Mouse (Mus musculus): ENCODE data around the gene Gabrr3. TPM values are rescaled to one million over a fixed set of nuclear protein-coding genes. Genes with fewer than 3 reads are reported as not detected.

Gene Gabrr3
- total RNA-seq, 2 experiments from 2014 or later, result not detected

DNA sequence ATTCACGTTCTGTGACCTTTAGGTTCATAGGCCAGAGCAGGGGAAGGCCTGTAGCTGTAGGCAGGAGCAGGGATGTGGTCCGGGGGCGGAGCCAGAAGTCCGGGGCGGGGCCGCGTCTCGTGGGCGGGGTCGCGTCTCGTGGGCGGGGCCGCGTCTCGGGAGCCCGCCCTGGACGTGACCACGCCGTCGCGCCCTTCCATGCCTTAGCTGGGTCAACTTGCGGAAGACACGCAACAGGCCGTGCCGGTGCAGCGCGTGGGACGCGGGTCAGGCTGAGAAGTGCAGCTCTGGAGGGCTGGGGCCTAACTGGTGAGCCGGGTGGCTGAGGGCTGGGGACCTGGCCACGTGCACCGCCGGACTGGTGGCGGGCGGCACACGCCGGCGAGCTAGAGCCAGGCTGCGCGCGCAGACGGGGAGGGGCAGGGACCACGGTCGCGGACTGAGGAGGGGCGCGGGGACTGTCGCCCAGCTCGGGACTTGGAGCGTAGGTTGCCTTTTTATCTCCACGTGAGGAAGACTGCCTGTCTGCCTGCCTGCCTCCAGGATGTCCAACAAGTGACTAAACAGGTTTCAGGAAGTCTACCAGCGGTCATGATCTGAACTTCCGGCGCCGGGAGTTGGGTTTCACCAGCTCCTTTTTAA is 64.6 kb downstream of the Gabrr3 start, which contains the start of gene Riox2:
Gene Riox2, plus strand, starts transcription at position 139 of the 642 bp plus-strand sequence.
- peak; percentile 88 for DNase-seq

DNA sequence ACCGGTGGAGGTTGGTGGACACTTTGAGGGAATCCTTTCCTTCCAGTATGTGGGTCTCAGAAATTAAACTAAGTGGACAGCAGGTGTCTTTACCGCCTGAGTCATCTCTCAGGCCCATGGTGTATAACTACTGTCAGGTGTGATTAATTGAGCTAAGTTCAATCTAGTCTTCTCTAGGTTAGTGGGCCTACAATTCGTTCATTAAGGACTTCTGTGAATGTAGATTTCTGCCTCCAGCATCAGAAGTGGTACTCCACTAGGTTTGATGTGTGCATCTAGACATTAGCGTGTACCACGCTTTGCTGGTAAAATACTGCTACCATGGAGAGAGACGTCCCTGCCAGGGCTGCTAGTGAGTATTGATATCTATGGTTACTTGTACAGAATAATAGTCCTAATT is 65.4 kb downstream of the Gabrr3 start:
- DNase-seq, result no peak

GRCm38 (mm10) chr16:59474788-59475187 is 67.7 kb downstream of the Gabrr3 start:
- DNase-seq, result peak; percentile 76

DNA sequence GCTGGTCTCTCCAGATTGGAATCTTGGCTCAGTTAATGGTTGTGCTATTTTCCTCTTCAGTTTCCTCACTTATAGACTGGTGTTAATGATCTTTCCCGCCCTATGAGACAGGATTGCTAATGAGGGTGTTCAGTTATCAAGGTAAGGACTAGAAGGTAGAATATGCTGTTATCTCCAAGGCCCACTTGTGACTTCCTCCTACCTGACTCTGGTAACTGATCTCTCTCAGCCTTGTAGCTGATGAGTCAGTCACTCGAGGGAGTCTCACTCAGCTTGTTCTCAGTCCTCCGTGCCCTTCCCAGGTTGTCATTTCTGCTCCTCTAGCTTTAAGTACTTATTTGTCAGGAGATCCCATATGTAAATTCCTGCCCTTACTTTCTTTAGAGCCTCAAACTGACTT is 70.8 kb downstream of the Gabrr3 start:
- DNase-seq, result no peak

GRCm38 (mm10) chr16:59487239-59487638 is 80.1 kb downstream of the Gabrr3 start:
- DNase-seq, result no peak

DNA sequence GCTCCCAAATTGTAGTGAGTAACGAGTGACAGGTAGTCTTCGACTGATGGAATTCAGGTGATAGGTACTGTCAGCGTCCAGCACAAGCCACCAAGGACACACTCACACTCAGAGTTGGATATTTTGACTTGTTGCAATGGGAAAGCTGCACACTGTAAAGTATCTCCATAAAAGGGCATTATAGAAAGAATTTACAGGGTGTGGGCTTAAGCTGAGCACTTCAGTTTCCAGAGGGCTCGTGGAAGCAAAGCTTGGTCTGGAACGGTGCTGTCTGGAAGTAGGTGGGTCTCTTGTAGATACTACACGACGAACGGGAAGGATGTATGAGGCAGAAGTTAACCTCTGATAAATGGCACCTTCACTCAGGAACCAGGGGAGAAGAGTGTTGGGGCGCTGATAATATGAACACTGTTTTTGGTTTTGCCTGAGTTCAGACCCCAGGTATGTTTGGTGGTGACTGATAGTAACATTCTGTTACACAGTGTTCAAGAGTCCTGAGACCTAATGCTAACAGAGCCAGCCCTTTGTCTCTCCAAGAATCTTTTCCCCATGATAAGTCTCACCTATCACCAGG is 80.9 kb downstream of the Gabrr3 start:
- DNase-seq, result no peak

DNA sequence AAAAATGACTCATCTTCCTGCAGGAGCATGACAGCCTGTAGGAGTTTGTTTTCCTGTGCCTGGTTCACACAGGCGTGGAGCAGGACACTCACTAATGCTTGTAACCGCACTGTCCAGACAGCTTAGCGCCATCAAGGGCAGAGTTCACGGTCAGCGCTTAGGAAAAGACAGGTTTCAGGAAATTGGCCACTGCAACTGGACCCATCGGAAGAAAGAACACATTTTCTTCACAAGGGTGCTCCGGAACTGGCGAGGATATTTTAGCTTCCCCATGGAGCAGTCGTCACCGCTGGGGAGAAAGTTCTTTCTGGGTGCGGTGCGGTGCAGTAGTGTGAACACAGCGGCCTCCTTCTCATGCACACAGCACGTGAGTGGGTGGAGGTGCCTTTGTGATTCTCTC is 86.1 kb downstream of the Gabrr3 start:
- no peak for DNase-seq

DNA sequence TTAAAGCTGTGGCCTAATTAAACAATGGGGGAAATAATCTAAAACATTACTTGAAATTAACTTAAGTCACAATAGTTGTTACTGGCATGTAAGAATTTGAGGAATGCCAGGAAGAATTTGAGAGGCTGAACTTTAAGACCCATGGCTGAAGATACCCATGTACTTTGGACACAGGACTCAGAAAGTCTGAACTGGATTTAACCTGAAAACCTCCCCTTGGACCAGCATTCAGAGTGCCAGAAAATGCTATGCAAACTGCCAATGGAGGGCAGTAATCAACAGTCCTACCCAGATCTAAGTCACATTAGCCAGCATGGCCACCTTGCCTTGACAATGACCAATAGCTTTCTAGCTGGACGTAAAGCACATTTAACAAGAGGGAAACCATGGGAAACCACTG is 90.8 kb downstream of the Gabrr3 start:
- DNase-seq, result no peak

DNA sequence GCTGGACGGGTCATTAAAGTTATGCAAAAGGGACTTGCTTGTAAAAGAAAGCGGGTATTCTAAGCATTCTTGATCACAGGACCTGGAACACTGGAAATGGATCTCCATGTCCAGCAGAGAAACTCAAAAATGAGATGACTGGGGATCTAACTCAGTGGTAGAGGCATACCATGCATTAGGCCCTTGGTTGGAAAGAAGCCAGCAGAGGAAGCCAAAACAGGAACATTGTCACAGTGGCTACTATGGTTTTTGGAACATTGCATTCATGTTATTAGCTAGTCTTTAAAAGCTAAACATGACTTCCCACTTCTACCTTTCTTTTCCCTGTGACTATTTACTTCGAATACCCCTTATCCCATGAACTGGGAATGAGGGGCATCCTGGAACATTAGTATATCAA is 92.0 kb downstream of the Gabrr3 start:
- no peak for DNase-seq

DNA sequence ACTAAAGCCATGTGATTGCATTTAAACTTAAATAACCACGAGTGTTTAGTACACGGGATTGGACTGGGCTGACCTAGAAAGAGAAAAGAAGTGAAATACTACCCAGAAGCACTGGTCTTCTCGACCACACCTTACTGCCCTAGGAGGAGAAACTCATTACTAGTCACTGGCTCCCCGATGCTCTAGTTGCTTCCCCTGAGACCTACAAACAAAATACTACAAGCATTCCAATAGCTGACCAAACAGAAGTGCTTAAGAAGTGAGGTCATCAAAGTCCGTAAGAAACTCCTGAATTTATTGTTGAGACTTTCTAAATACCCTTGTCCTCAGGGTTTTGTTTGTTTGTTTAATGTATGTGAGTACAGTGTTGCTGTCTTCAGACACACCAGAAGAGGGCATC is 102.7 kb downstream of the Gabrr3 start:
- DNase-seq, result no peak

Other genes with a start within 250 kb of the Gabrr3 start
- gene Olfr196, start 236.9 kb upstream of the Gabrr3 start, total RNA-seq (2021), result not detected
- gene Olfr198, start 203.8 kb upstream of the Gabrr3 start, total RNA-seq (2021), result not detected
- not detected for gene Olfr199, start 187.6 kb upstream of the Gabrr3 start, total RNA-seq (2021)
- not detected for gene Olfr201, start 134.7 kb upstream of the Gabrr3 start, total RNA-seq (2021)
- gene Olfr202, start 120.5 kb upstream of the Gabrr3 start, total RNA-seq (2021), result not detected
- not detected for gene Olfr203, start 108.5 kb upstream of the Gabrr3 start, total RNA-seq (2021)
- not detected for gene Olfr204, start 89.1 kb upstream of the Gabrr3 start, total RNA-seq (2021)
- gene Olfr205, start 76.2 kb upstream of the Gabrr3 start, total RNA-seq (2021), result not detected
- gene Olfr206, start 58.1 kb upstream of the Gabrr3 start, total RNA-seq (2021), result not detected
- not detected for gene Olfr209, start 43.3 kb upstream of the Gabrr3 start, total RNA-seq (2021)
- 10 to 100 TPM; 11.5 to 13.4 TPM for gene Riox2, start 64.4 kb downstream of the Gabrr3 start, total RNA-seq (2021)
- gene Crybg3, start 193.6 kb downstream of the Gabrr3 start, total RNA-seq (2021), result 10 to 100 TPM; 28.1 to 29.0 TPM
- gene Arl6, start 232.1 kb downstream of the Gabrr3 start, total RNA-seq (2021), result 1 to 10 TPM; 3.7 to 4.2 TPM

All from gastrocnemius, postnatal 10 days (tissue).